Mouse (Mus musculus) liver, adult 2 months (tissue): Measurements from ENCODE around the gene Kctd2.

Experiments
- CTCF ChIP-seq: fragments of 200-500 bp; IDR thresholded peaks from 2 replicates; pipeline ENCODE4 v1.5.1; 2011; ENCODE audit warnings: low read depth, low read length, control low read depth
- POLR2A ChIP-seq: fragments of 200-500 bp; IDR thresholded peaks from 2 replicates; pipeline ENCODE4 v1.6.1; 2011; ENCODE audit warnings: low read length, control low read depth; ENCODE audit not compliant: insufficient read depth; ENCODE audit errors: extremely low read depth

DNA sequence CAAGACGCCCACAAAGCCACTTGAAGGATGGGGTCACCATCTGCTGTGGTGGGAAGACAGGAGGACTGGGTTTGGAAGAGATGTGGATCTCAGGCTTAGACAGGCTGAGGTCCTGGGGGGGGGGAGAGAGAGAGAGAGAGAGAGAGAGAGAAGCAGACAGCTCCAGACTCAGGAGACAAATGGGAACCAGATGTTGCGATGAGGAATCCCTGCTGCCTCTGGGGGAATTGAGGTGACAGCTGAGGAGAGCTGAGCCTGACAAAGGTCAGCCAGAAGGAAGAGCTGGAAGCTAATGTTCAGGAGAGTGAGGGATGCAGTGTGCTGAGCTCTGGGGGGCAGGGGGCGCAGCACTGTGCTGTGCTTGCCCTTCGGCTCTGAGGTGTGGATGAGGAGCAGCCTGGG lies 47.3 kb downstream of the Kctd2 start:
- TF ChIP-seq CTCF (no peak), POLR2A (no peak)
